ENCODE assay signal across 8 mouse cellular contexts in the genomic region with DNA sequence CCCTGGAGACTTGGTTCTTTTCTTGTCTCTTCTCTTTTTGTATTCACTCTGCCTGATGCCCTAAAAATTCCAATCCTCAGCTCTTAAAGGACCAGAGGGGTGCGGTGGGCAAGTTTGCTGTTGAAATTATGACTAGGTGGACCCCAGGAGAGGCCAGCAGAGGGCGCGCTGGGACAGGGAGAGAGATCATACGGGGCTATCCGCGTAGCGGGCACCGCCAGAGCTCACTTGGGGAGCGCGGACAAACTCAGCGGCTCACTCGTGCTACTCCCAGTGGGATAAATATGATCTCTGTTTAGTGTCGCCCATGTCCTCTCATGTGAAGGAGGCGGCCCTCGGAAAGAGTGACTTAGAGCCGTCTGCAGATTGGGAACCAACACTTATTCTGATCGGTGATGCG. TPM values are rescaled to one million over a fixed set of nuclear protein-coding genes. Genes with fewer than 3 reads are reported as not detected.
DNase-seq lines count a peak whose midpoint lies in the region; ATAC-seq and TF ChIP-seq lines count a peak whose summit lies in the region.

No protein-coding gene starts in this region.

- no peaks in the 10 kb centered on the region for H3K9me3 ChIP-seq in hindbrain, postnatal 0 days (ENCODE audit: low read length)

- no peaks in the 10 kb centered on the region for H3K36me3 ChIP-seq in hindbrain, postnatal 0 days (ENCODE audit: insufficient read depth, low read length)

- ATAC-seq in hindbrain, postnatal 0 days, result peak; percentile 64

- H3K4me1 ChIP-seq in hindbrain, postnatal 0 days (ENCODE audit: insufficient read depth, low read length), result peaks cover 16% of the 10 kb centered on the region; the same call in 1 of the 2 replicates

- H3K9ac ChIP-seq in hindbrain, postnatal 0 days (replicated peaks; ENCODE audit: low read length), result no peak overlapping the region

- intact Hi-C loops in gastrocnemius, adult 2 months (cut with DNase I), result loop anchor here (1.0 to 5.0 kb wide), 2 partner anchors 15 to 68 kb away; a partner anchor contains a TSS
- intact Hi-C loops in left cerebral cortex, postnatal 14 days (cut with DNase I), result loop anchor here (2.0 to 5.0 kb wide), 2 partner anchors 15 to 278 kb away; a partner anchor contains a TSS

- peak overlapping the region; percentile 29; the same call in 1 of the 2 replicates for H3K4me2 ChIP-seq in hindbrain, postnatal 0 days (ENCODE audit: low read depth, low read length)

- peak overlapping the region; percentile 83 for H3K27ac ChIP-seq in gastrocnemius, adult 2 months
- H3K27ac ChIP-seq in hindbrain, postnatal 0 days, result no peak overlapping the region

- under 1% methylated on average over 18 of the region's 18 CpGs for WGBS in hindbrain, postnatal 0 days

- H3K4me3 ChIP-seq in gastrocnemius, adult 2 months, result peak overlapping the region; percentile 54
- H3K4me3 ChIP-seq in hindbrain, postnatal 0 days (ENCODE audit: low read length), result no peak overlapping the region; the same call in 1 of the 2 replicates

- H3K27me3 ChIP-seq in hindbrain, postnatal 0 days (ENCODE audit: insufficient read depth, low read length), result peaks cover 6% of the 10 kb centered on the region; the same call in 1 of the 2 replicates

- peak; percentile 89 for DNase-seq in WW6 (ENCODE audit: low read depth, low spot score)
- DNase-seq in cerebellum, postnatal 4 days (ENCODE audit: low spot score in 2 of 2), result peak; percentile 94 to 95
- DNase-seq in gastrocnemius, adult 2 months, result peak; percentile 96
- peak; percentile 91 for DNase-seq in hindbrain, postnatal 0 days (ENCODE audit: low spot score)
- DNase-seq in left cerebral cortex, postnatal 14 days (ENCODE audit: low spot score in 2 of 2), result peak; percentile 88 to 91
- DNase-seq in mesoderm, embryonic 11.5 days (ENCODE audit: low read depth, low spot score), result peak; percentile 93
- DNase-seq in right cerebral cortex, postnatal 25 days, result peak; percentile 82
- DNase-seq in urinary bladder, postnatal 4 days (ENCODE audit: low spot score in 2 of 2), result peak; percentile 84 to 97

- peak; percentile 98; the same call in 1 of the 2 replicates for TF ChIP-seq CTCF in gastrocnemius, adult 2 months (IDR thresholded peaks at IDR 0.05)
- peak; percentile 94 for TF ChIP-seq CTCF in hindbrain, postnatal 0 days (IDR thresholded peaks at IDR 0.05; ENCODE audit: low read depth)

RNA-seq across cellular contexts. Expression of a gene that starts 1.4 kb away (rescaled TPM):
- total RNA-seq in gastrocnemius, adult 2 months (2021), result 10 to 100 TPM in 1 of 2 experiments, 1 to 10 TPM in 1; 8.0 to 16.5 TPM
- total RNA-seq in hindbrain, postnatal 0 days (2014; rRNA removed), result 23.9 and 31.1 TPM in 2 replicates
- 3.3 and 5.9 TPM in 2 replicates for polyA plus RNA-seq in hindbrain, postnatal 0 days (2015; fragmentation: Nextera tagmentation; extraction: Ambion mirVana)
- 10 to 100 TPM in 1 of 2 experiments, 1 to 10 TPM in 1; 8.4 to 11.3 TPM for total RNA-seq in left cerebral cortex, postnatal 14 days (2021)

RNA-seq across cellular contexts. Expression of a gene that starts 12.4 kb away (rescaled TPM):
- 100 to 1,000 TPM; 413 to 433 TPM for total RNA-seq in gastrocnemius, adult 2 months (2021)
- total RNA-seq in hindbrain, postnatal 0 days (2014; rRNA removed), result 491 and 500 TPM in 2 replicates
- 1,157 and 1,160 TPM in 2 replicates for polyA plus RNA-seq in hindbrain, postnatal 0 days (2015; fragmentation: Nextera tagmentation; extraction: Ambion mirVana)
- 100 to 1,000 TPM; 468 to 473 TPM for total RNA-seq in left cerebral cortex, postnatal 14 days (2021)

RNA-seq across cellular contexts. Expression of a gene that starts 13.8 kb away (rescaled TPM):
- total RNA-seq in gastrocnemius, adult 2 months (2021), result 100 to 1,000 TPM; 494 to 503 TPM
- total RNA-seq in hindbrain, postnatal 0 days (2014; rRNA removed), result 9.5 and 12.8 TPM in 2 replicates
- polyA plus RNA-seq in hindbrain, postnatal 0 days (2015; fragmentation: Nextera tagmentation; extraction: Ambion mirVana), result 6.1 and 6.5 TPM in 2 replicates
- 1 to 10 TPM; 1.9 to 2.4 TPM for total RNA-seq in left cerebral cortex, postnatal 14 days (2021)

RNA-seq across cellular contexts. Expression of a gene that starts 20.5 kb away (rescaled TPM):
- 10 to 100 TPM; 47.1 to 49.6 TPM for total RNA-seq in gastrocnemius, adult 2 months (2021)
- 48.1 and 67.6 TPM in 2 replicates for total RNA-seq in hindbrain, postnatal 0 days (2014; rRNA removed)
- polyA plus RNA-seq in hindbrain, postnatal 0 days (2015; fragmentation: Nextera tagmentation; extraction: Ambion mirVana), result 60.8 and 65.9 TPM in 2 replicates
- total RNA-seq in left cerebral cortex, postnatal 14 days (2021), result 10 to 100 TPM; 24.9 to 26.0 TPM

RNA-seq across cellular contexts. Expression of a gene that starts 30.4 kb away (rescaled TPM):
- total RNA-seq in gastrocnemius, adult 2 months (2021), result not detected
- total RNA-seq in hindbrain, postnatal 0 days (2014; rRNA removed), result not detected in 2 replicates
- 0.18 and 0.19 TPM in 2 replicates for polyA plus RNA-seq in hindbrain, postnatal 0 days (2015; fragmentation: Nextera tagmentation; extraction: Ambion mirVana)
- total RNA-seq in left cerebral cortex, postnatal 14 days (2021), result not detected

Comparison
In these comparisons a context has a peak if more than half of its experiments do, and no peak if none do; other contexts are left out.
1. RNA of a gene that starts 13.8 kb away (total RNA-seq): 494 to 503 TPM in gastrocnemius, adult 2 months; 9.5 to 12.8 TPM in hindbrain, postnatal 0 days and 1.9 to 2.4 TPM in left cerebral cortex, postnatal 14 days; every median in the first group is over 10 times any median in the second.
2. Peak in every context shown above with its lines, with median percentiles within 50 percentile points of each other: DNase-seq.